Mouse (Mus musculus) E14TG2a.4 (cell line): Measurements from ENCODE around the gene Hadhb.
A peak's percentile ranks its signal among the peaks of the same experiment; 100 is the strongest.

Experiments used
- H3K27me3 ChIP-seq: 2 replicates; pipeline ENCODE4 v1.6.1; 2014; ENCODE audit warnings: low read length, control low read depth; ENCODE audit not compliant: insufficient read depth
- H3K36me3 ChIP-seq: 2 replicates; pipeline ENCODE4 v1.6.1; 2014; ENCODE audit warnings: low read length, control low read depth; ENCODE audit not compliant: insufficient read depth
- H3K4me1 ChIP-seq: replicated peaks from 2 replicates; pipeline ENCODE4 v1.6.1; 2014; ENCODE audit warnings: low read depth, low read length, control low read depth
- H3K4me3 ChIP-seq: replicated peaks from 2 replicates; pipeline ENCODE4 v1.5.1; 2014; ENCODE audit warnings: mild to moderate bottlenecking, low read length
- H3K9me3 ChIP-seq: 2 replicates; pipeline ENCODE4 v1.6.1; 2014; ENCODE audit warnings: low read length, control low read depth
- CTCF ChIP-seq: conservative IDR thresholded peaks from 2 replicates; pipeline ENCODE4 v1.5.1; 2014; ENCODE audit warnings: low read length
- NANOG ChIP-seq: IDR thresholded peaks from 2 replicates; pipeline ENCODE4 v1.6.1; 2014; ENCODE audit warnings: borderline replicate concordance, low read length, mixed read lengths
- POU5F1 ChIP-seq: IDR thresholded peaks from 2 replicates; pipeline ENCODE4 v1.6.1; 2014; ENCODE audit warnings: low read length, borderline replicate concordance

The Hadhb gene

DNA sequence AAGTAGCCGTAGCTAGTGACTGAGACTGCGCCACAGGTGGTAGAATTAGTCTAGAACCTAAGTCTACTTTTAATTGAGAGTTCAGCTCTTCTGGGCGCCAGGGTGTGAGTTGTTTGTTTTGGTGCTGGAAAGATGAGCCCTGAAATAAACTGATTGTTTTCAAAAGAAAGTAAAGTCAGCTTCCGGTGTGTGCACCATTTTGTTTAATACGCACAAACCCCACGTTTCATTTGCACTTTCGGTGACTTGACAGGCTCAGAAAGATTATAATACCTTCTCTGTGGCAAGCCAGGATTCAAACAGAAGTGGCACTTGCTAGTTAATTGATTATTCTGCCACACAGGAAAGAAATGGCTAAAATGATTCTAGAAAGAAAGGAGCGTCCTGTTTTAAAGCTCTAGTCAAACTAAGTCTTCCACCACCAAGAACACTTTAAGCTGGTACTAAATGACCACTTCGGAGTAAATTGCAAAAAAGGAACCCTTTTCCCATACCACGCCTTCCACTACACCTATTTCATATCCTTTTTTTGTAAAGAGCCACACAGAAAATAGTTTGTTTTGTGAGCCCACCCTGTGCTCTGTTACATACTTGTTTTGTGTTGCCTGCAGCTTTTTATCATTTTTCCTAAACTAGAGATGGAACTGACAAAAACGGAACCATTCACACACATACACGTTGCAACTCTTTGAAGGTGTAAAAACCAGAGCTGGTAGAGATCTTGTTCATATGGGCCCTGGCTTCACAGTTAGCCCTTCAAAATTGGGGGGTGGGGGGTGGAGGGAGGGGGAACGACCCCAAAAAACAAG, 977 bp downstream of the Hadhb start:
- Histone ChIP-seq H3K36me3 (peaks cover 10% of the 10 kb centered on the region; the same call in 1 of the 2 replicates), H3K9me3 (no peaks in the 10 kb centered on the region), H3K4me3 (peak overlapping the region; percentile 99), H3K27me3 (no peaks in the 10 kb centered on the region), H3K4me1 (peaks cover 19% of the 10 kb centered on the region)
- TF ChIP-seq NANOG: no peak

DNA sequence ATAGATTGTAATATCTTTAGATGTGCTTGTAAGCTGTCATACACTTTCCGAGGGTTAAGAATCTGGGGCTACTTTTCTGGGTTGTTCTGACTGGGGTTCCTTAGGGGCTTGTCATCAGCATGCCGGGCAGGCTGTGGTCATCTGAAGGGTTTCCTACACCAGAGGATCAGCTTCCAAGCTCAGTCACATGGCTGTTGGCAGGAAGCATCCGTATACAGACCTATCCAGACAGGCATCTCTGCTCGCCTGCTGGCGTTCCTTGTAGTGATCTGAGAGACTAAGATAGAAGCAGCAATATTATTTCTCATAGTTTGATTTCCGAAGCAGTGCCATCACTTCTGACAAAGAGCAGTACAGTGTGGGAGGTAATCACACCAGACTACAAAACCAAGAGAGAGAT, 4.6 kb downstream of the Hadhb start:
- TF ChIP-seq POU5F1 (no peak), CTCF (no peak), NANOG (no peak)
- no peaks in the 10 kb centered on the region for H3K27me3 ChIP-seq
- no peaks in the 10 kb centered on the region for H3K9me3 ChIP-seq
- H3K36me3 ChIP-seq: peaks cover 10% of the 10 kb centered on the region; the same call in 1 of the 2 replicates
- H3K4me3 ChIP-seq: no peak overlapping the region
- peaks cover 9% of the 10 kb centered on the region for H3K4me1 ChIP-seq

DNA sequence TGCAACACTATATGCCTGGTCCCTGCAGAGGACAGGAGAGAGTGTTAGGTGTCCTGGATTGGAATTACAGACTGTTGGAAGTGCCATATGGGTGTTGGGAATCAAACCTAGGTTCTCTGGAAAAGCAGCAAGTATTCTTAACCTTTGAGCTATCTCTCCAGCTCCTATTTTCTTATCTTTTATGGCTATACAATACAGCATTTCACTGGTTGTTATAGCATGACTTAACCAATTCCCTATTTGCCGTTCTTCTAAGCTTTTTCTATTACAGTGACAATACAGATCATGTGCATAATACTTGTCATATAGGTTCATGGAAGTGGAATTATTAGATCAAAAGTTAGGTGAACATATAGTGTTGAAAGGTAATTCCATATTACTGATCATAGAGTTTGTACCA, 6.8 kb downstream of the Hadhb start:
- no peaks in the 10 kb centered on the region for H3K9me3 ChIP-seq
- H3K4me1 ChIP-seq: 0 out of 2 replicates have a peak, but pooled peaks cover 2% of the 10 kb centered on the region
- no peak for TF ChIP-seq NANOG
- no peak for TF ChIP-seq POU5F1
- no peak for TF ChIP-seq CTCF
- H3K36me3 ChIP-seq: peaks cover 16% of the 10 kb centered on the region; the same call in 1 of the 2 replicates
- no peak overlapping the region for H3K4me3 ChIP-seq
- H3K27me3 ChIP-seq: no peaks in the 10 kb centered on the region

DNA sequence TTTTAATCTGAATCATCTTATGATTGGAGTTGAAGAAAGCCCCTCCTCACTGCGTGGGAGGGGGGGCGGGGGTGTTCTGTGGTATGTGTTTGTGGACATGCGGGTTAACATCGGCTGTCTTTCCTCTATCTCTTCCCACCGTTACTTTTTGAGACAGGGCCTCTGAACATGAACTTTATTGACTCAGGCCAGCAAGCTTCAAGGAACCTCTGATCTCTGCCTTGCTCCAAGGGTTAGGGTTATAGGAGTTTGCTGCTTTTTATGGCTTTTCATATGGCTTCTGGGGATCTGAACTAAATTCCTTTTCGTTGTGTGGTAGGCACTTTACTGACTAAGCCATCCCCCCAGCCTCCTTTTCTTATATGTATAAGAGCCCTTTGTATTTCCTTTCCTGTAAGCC, 7.3 kb downstream of the Hadhb start:
- H3K36me3 ChIP-seq: peaks cover 16% of the 10 kb centered on the region; the same call in 1 of the 2 replicates
- TF ChIP-seq CTCF: no peak
- TF ChIP-seq NANOG: no peak
- no peak for TF ChIP-seq POU5F1
- H3K9me3 ChIP-seq: no peaks in the 10 kb centered on the region
- no peaks in the 10 kb centered on the region for H3K27me3 ChIP-seq
- H3K4me3 ChIP-seq: no peak overlapping the region
- no peaks in the 10 kb centered on the region for H3K4me1 ChIP-seq

DNA sequence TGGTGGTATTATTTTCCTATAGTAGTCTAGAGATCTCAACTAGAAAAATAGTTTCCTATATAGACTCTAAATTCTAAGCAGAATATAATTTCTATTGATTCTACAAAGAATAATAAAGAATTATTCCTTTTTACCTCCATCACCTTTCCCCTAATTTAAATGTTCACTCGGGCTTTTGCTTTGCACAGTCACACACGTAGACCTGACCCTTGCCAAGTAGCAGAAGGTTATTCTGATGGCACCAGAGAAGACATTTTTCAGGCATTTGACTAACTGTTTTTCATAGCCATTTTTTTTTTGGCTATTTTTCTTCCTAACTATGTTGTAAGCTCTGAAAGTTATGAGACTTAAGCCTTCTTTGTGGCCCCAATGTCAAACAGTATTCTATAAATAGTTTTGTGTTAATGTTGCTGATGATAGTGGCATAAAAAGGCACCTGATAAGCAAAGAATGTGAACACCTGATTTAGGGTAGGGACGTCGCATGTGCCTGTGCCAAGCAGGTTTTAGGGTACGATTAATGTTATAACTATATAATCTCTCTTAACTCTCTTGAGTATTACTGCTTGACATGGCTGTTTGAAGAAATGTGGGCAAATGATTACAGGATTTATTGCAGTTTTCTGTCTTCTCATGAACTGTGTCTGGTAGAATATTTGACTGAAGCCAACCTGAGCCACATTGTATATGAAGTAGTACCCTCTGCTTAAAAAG, 10.3 kb downstream of the Hadhb start:
- H3K27me3 ChIP-seq: no peaks in the 10 kb centered on the region
- no peak overlapping the region for H3K4me3 ChIP-seq
- no peaks in the 10 kb centered on the region for H3K9me3 ChIP-seq
- H3K4me1 ChIP-seq: peaks cover 4% of the 10 kb centered on the region; the same call in 1 of the 2 replicates
- H3K36me3 ChIP-seq: peaks cover 32% of the 10 kb centered on the region
- no peak for TF ChIP-seq POU5F1
- no peak for TF ChIP-seq CTCF
- TF ChIP-seq NANOG: no peak

DNA sequence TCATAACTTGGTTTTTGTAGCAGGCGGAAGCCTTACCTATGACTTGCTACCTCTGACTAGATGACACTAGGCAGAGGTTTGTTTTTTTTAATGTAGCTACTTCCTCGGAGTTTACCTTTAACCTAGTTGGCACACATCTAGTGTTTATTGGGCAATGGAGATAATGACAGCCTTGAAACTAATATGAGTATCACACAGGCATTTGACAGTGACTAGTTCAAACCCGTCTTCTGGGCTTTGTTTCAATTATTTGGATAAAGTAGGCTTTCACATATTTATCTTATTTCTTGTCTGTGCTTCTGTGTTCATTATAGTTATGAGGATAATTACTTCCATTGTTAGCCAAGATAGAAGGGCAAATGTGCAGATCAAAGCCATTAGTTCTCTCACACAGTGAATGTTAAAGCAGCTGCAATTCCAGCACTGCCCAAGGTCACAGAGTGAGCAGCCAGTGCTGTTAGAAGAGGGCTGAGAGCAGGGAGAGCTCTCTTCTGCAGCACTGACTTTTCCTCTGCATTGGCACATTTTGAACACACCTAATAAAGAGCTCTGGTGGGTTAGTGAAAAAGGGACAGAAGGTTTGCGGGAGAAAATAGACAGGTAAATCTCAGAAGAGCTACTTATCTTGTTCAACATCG, 15.4 kb downstream of the Hadhb start:
- H3K36me3 ChIP-seq: peaks cover 51% of the 10 kb centered on the region
- peaks cover 50% of the 10 kb centered on the region for H3K4me1 ChIP-seq
- TF ChIP-seq CTCF: no peak
- no peak for TF ChIP-seq NANOG
- no peak for TF ChIP-seq POU5F1
- no peaks in the 10 kb centered on the region for H3K27me3 ChIP-seq
- H3K9me3 ChIP-seq: no peaks in the 10 kb centered on the region
- no peak overlapping the region for H3K4me3 ChIP-seq

DNA sequence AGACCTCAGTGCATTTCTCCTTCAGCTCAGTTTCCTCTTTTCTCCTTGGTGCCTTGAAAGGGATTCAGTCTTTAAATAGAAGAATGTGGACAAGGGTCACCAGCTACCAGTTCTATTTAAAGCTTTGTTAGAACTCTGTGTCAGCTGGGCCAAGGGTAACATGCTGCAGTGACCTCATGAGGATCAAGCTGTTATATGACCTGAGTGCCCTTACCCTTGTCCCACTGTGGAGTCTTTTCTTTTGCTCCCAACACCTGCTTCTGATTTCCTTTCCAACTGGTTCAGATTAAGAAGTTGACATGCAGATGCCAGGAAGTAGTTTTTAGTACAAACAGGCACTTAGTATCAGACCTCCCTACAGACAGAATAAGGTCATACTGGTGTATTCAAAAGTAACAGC, 17.1 kb downstream of the Hadhb start:
- no peaks in the 10 kb centered on the region for H3K27me3 ChIP-seq
- H3K4me3 ChIP-seq: no peak overlapping the region
- peaks cover 66% of the 10 kb centered on the region for H3K36me3 ChIP-seq
- H3K4me1 ChIP-seq: peaks cover 59% of the 10 kb centered on the region
- TF ChIP-seq CTCF (no peak), NANOG (no peak), POU5F1 (no peak)
- H3K9me3 ChIP-seq: no peaks in the 10 kb centered on the region

DNA sequence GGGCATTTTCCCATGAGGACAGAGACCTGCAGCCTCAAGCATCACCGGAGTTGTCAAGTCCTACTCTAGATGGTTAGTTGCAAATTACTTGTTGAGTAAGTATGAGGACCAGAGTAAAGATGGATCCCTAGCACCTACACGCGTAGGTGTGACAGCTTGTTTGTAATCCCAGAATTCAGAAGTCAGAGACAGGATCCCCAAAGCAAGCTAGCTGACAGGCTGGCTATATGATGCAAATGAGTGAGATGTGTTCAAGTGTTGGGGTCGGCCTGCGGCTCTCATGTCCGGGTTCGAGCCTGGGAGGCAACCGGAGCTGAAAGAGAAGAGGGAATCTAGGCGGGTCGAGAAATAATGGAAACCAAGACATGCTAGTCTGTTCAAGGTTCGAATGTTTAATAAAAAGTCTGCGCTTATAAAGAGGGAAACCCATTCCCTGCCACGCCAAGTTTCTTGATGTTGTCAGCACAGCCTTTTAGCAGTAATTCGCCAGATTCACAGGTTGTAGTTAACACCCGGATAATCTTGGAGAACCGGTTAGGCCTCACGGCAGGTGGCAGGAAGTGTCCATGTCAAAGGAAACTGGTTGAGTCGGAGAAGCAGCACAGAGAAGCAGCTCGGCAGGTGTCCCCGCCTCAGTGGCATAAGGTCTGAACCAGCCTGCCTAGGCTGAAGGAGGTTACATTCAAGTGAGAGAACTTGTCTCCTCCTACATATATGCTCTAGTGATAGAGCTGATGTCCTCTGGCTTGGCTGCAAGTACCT, 18.1 kb downstream of the Hadhb start:
- no peaks in the 10 kb centered on the region for H3K27me3 ChIP-seq
- peaks cover 59% of the 10 kb centered on the region for H3K4me1 ChIP-seq
- peak overlapping the region; percentile 51 for H3K4me3 ChIP-seq
- peaks cover 69% of the 10 kb centered on the region for H3K36me3 ChIP-seq
- H3K9me3 ChIP-seq: no peaks in the 10 kb centered on the region
- TF ChIP-seq NANOG (no peak), POU5F1 (no peak), CTCF (no peak)
